Mouse (Mus musculus) limb, embryonic 11.5 days (tissue): ENCODE data around the gene Tmem209. TPM values are rescaled to one million over a fixed set of nuclear protein-coding genes. Genes with fewer than 3 reads are reported as not detected.

Experiments used
- ATAC-seq: fragments of 200-750 bp; cut with Nextera tagmentation; 2 replicates; pipeline ENCODE4 v1.8.0; 2017; ENCODE audit warnings: low read depth; ENCODE audit not compliant: insufficient number of reproducible peaks, low FRiP score, low TSS enrichment
- DNase-seq: peaks from one replicate; pipeline ENCODE4 v3.0.0-alpha.2; 2015; ENCODE audit warnings: low spot score
- H3K27ac ChIP-seq: fragments of 300-500 bp; sonication (generic); replicated peaks from 2 replicates; pipeline ENCODE4 v1.5.1; 2014; ENCODE audit warnings: low read depth, mild to moderate bottlenecking, low read length
- H3K27me3 ChIP-seq: fragments of 300-500 bp; sonication (generic); 2 replicates; pipeline ENCODE4 v1.6.1; 2014; ENCODE audit warnings: mild to moderate bottlenecking, low read length, mixed read lengths; ENCODE audit not compliant: control insufficient read depth, insufficient read depth
- H3K36me3 ChIP-seq: fragments of 300-500 bp; sonication (generic); 2 replicates; pipeline ENCODE4 v1.6.1; 2014; ENCODE audit warnings: mild to moderate bottlenecking, low read length, moderate library complexity, mixed read lengths; ENCODE audit not compliant: control insufficient read depth, insufficient read depth
- H3K4me1 ChIP-seq: fragments of 300-500 bp; sonication (generic); 2 replicates; pipeline ENCODE4 v1.6.1; 2014; ENCODE audit warnings: low read length, mixed read lengths; ENCODE audit not compliant: control insufficient read depth, insufficient read depth
- H3K4me2 ChIP-seq: fragments of 300-500 bp; sonication (generic); 2 replicates; pipeline ENCODE4 v1.6.1; 2014; ENCODE audit warnings: low read depth, mild to moderate bottlenecking, moderate library complexity; ENCODE audit not compliant: severe bottlenecking
- H3K4me3 ChIP-seq: fragments of 300-500 bp; sonication (generic); 2 replicates; pipeline ENCODE4 v1.5.1; 2014; ENCODE audit warnings: low read depth, low read length
- H3K9ac ChIP-seq: fragments of 300-500 bp; sonication (generic); 2 replicates; pipeline ENCODE4 v1.6.1; 2014; ENCODE audit warnings: mild to moderate bottlenecking, low read length
- H3K9me3 ChIP-seq: fragments of 300-500 bp; sonication (generic); 2 replicates; pipeline ENCODE4 v1.6.1; 2016; ENCODE audit warnings: low read length; ENCODE audit not compliant: control insufficient read depth
- WGBS: fragments of 180-500 bp; shearing (Covaris S2); extraction: QIAGEN DNeasy Blood & Tissue Kit; methylation state at CpG from one replicate; pipeline ENCODE4 v1.1.7; 2014; 5-methylcytosine and 5-hydroxymethylcytosine counted together
- polyA plus RNA-seq: library from polyadenylated mRNA; unstranded; fragments of >200 nt; fragmentation: Nextera tagmentation; extraction: Ambion mirVana; gene quantifications from 2 replicates; pipeline ENCODE4 v1.2.1, GENCODE M21; 2014

Gene Tmem209
- polyA plus RNA-seq, 1 experiment from 2014 or later, result 44.5 TPM

- WGBS, result 14% methylated on average over 7 of the region's 7 CpGs
- H3K36me3 ChIP-seq, result no peaks in the 10 kb centered on the region
- H3K9me3 ChIP-seq, result 0 out of 2 replicates have a peak, but pooled peaks cover 2% of the 10 kb centered on the region
- H3K9ac ChIP-seq, result peak overlapping the region; percentile 40
- no peaks in the 10 kb centered on the region for H3K27me3 ChIP-seq
- H3K4me2 ChIP-seq, result peak overlapping the region; percentile 20; the same call in 1 of the 2 replicates
- H3K4me1 ChIP-seq, result peaks cover 38% of the 10 kb centered on the region
- DNase-seq (peak; percentile 75), ATAC-seq (no peak)
- H3K27ac ChIP-seq, result peak overlapping the region; percentile 95
- H3K4me3 ChIP-seq, result no peak overlapping the region
These were observed 16.1 kb upstream of the Tmem209 start for GRCm38 (mm10) chr6:30525456-30526332.

GRCm38 (mm10) chr6:30520400-30520799 lies 10.8 kb upstream of the Tmem209 start:
- no peak for ATAC-seq

DNA sequence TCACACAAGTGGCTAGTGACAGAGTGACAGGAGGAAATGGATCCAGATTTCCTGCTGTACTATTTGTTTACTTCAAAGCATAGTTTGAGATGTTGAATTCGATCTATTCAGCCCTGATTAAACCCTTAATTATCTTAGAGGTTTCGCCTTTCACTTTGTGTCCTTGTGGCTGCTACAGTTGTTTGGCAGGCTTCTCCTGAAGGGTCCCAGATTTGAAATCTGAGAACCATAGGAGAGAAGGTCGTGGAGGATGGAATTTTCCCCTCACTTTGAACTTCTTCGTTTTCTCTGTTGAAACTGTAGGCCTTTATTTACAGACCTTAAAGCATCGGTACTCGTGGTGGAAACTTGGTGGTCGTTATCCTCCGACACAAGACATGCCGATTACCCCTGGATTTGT lies 4.7 kb upstream of the Tmem209 start:
- H3K27ac ChIP-seq, result peak overlapping the region; percentile 37
- no peaks in the 10 kb centered on the region for H3K36me3 ChIP-seq
- 5% methylated on average over 9 of the region's 9 CpGs for WGBS
- H3K9ac ChIP-seq, result 0 out of 2 replicates have a peak overlapping the region, but pooled peaks have one; percentile 12
- ATAC-seq (no peak), DNase-seq (no peak)
- no peak overlapping the region for H3K4me3 ChIP-seq
- no peak overlapping the region for H3K4me2 ChIP-seq
- no peaks in the 10 kb centered on the region for H3K9me3 ChIP-seq
- 0 out of 2 replicates have a peak, but pooled peaks cover 3% of the 10 kb centered on the region for H3K4me1 ChIP-seq
- no peaks in the 10 kb centered on the region for H3K27me3 ChIP-seq

More at GRCm38 (mm10) chr6:30520400-30520799, 10.8 kb upstream of the Tmem209 start:
- no peak overlapping the region for H3K27ac ChIP-seq
- 0 out of 2 replicates have a peak, but pooled peaks cover 2% of the 10 kb centered on the region for H3K9me3 ChIP-seq
- no peaks in the 10 kb centered on the region for H3K27me3 ChIP-seq
- WGBS, result 73% methylated on average over 11 of the region's 11 CpGs
- H3K4me2 ChIP-seq, result no peak overlapping the region
- no peaks in the 10 kb centered on the region for H3K36me3 ChIP-seq
- no peak overlapping the region for H3K4me3 ChIP-seq
- peaks cover 6% of the 10 kb centered on the region; the same call in 1 of the 2 replicates for H3K4me1 ChIP-seq
- H3K9ac ChIP-seq, result no peak overlapping the region
- no peak for DNase-seq

DNA sequence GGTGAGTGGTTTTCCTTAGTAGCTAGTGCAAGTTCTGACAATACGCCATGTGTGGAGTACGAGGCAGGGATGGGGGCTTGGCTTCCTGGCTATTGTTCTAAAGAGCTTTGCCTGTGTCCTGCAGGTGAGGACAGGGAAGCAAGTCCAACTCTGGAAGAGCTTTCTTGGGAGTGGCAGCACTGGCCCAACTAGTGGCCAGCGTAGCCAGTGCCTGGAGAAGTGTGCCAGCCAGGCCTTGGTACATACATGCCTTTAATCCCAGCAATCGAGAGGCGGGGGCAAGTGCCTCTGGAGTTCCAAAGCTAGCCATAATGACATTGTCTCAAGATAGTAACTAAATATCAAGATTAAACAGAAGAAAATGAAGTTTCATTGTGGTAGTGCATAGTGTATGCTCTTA lies 708 bp upstream of the Tmem209 start:
- peak overlapping the region; percentile 27; the same call in 1 of the 2 replicates for H3K9ac ChIP-seq
- no peak overlapping the region for H3K4me3 ChIP-seq
- H3K27ac ChIP-seq, result peak overlapping the region; percentile 98
- H3K4me1 ChIP-seq, result peaks cover 3% of the 10 kb centered on the region; the same call in 1 of the 2 replicates
- H3K4me2 ChIP-seq, result no peak overlapping the region
- ATAC-seq (no peak), DNase-seq (peak; percentile 38)
- H3K9me3 ChIP-seq, result no peaks in the 10 kb centered on the region
- WGBS, result 66% methylated on average over 5 of the region's 5 CpGs
- H3K27me3 ChIP-seq, result no peaks in the 10 kb centered on the region
- peaks cover 2% of the 10 kb centered on the region; the same call in 1 of the 2 replicates for H3K36me3 ChIP-seq

DNA sequence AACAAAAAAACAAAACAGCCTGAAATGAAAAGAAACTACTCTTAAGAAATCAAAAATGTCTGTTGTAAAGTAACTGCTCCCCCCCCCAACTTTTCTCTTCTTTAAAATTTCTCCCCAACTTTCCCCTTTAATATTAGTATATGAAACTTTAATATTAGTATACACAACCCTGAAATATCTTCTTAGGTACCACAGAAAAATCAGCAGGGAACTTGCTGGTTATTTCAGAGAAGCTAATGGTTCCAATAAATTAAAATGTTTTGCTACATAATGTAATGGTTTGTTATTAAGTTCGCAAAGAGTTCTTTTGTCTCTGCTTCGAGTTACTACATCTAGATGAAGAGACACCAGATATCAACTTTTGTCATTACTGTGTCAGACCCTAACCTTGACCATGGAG lies 759 bp downstream of the Tmem209 start:
- peak overlapping the region; percentile 88 for H3K9ac ChIP-seq
- DNase-seq (no peak), ATAC-seq (no peak)

GRCm38 (mm10) chr6:30499049-30499448 lies 10.5 kb downstream of the Tmem209 start:
- no peak for ATAC-seq
- no peak for DNase-seq
- H3K27ac ChIP-seq, result no peak overlapping the region
- H3K4me3 ChIP-seq, result no peak overlapping the region
- H3K4me2 ChIP-seq, result no peak overlapping the region
- WGBS, result 79% methylated on average over 3 of the region's 3 CpGs
- H3K9me3 ChIP-seq, result no peaks in the 10 kb centered on the region
- no peaks in the 10 kb centered on the region for H3K4me1 ChIP-seq
- H3K27me3 ChIP-seq, result no peaks in the 10 kb centered on the region
- no peak overlapping the region for H3K9ac ChIP-seq
- peaks cover 29% of the 10 kb centered on the region for H3K36me3 ChIP-seq

More for the DNA sequence above, 759 bp downstream of the Tmem209 start:
- H3K27me3 ChIP-seq, result no peaks in the 10 kb centered on the region
- WGBS, result 5% methylated on average over 2 of the region's 2 CpGs
- H3K36me3 ChIP-seq, result peaks cover 7% of the 10 kb centered on the region
- H3K4me2 ChIP-seq, result peak overlapping the region; percentile 66
- H3K4me1 ChIP-seq, result peaks cover 3% of the 10 kb centered on the region; the same call in 1 of the 2 replicates
- H3K4me3 ChIP-seq, result peak overlapping the region; percentile 42
- H3K27ac ChIP-seq, result peak overlapping the region; percentile 98
- no peaks in the 10 kb centered on the region for H3K9me3 ChIP-seq

DNA sequence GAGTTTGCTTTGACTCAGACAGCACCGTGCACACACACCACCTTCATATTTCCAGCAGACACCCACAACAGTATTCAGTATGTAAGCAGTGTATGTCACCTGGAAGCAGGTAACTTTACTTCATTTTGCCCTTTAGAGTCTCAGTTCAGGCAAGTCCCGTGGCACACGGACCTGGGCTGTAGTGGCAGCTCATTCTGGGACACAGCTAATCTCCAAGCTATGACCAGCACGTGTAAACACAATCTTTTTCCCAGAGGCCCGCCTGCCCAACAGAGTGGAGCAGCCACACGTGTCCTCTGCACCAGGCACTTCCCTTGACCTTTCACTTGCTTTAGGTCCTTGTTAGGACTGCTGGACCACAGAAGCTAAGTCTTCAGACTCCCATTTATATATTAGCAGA lies 23.1 kb downstream of the Tmem209 start:
- Histone ChIP-seq H3K4me2 (no peak overlapping the region), H3K9me3 (no peaks in the 10 kb centered on the region)

GRCm38 (mm10) chr6:30482908-30483307 lies 26.7 kb downstream of the Tmem209 start:
- H3K4me1 ChIP-seq, result no peaks in the 10 kb centered on the region
- H3K4me2 ChIP-seq, result no peak overlapping the region
- peaks cover 34% of the 10 kb centered on the region for H3K36me3 ChIP-seq
- no peak overlapping the region for H3K27ac ChIP-seq
- H3K9me3 ChIP-seq, result no peaks in the 10 kb centered on the region
- WGBS, result 76% methylated on average over 2 of the region's 2 CpGs
- DNase-seq, result no peak
- no peak overlapping the region for H3K9ac ChIP-seq
- H3K27me3 ChIP-seq, result no peaks in the 10 kb centered on the region
- no peak for ATAC-seq
- no peak overlapping the region for H3K4me3 ChIP-seq

More for the DNA sequence above, 23.1 kb downstream of the Tmem209 start:
- H3K27me3 ChIP-seq, result no peaks in the 10 kb centered on the region
- no peak overlapping the region for H3K4me3 ChIP-seq
- H3K36me3 ChIP-seq, result peaks cover 34% of the 10 kb centered on the region
- no peak overlapping the region for H3K9ac ChIP-seq
- H3K4me1 ChIP-seq, result no peaks in the 10 kb centered on the region
- no peak for DNase-seq
- ATAC-seq, result no peak
- no peak overlapping the region for H3K27ac ChIP-seq
- WGBS, result 90% methylated on average over 6 of the region's 6 CpGs
